ENCODE assay signal across 8 mouse cellular contexts in the genomic region with DNA sequence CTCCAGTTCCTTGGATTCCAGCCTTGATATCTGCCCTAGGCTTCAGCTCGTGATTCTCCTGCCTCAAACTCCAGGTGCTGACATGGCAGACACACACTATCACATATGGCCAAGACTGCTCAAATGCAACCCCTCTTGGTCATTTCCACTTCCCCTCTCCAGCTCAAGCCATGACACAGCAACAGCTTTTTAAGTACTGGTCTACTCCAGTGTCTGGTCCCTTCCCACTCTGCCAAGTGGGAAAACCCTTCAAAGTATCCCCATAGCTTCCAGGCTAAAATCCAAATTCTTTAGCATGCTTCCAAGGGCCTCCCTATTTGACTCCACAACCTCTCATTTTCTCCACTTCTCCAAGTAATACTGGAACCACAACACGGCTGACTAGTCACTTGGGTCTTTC. TPM values are rescaled to one million over a fixed set of nuclear protein-coding genes. Genes with fewer than 3 reads are reported as not detected.
A peak's percentile ranks its signal among the peaks of the same experiment; 100 is the strongest.
DNase-seq lines count a peak whose midpoint lies in the region; ATAC-seq lines count a peak whose summit lies in the region.

No protein-coding gene starts in this region.

- DNase-seq in neural tube, embryonic 11.5 days (ENCODE audit: low spot score), result no peak
- no peak for DNase-seq in neural tube, embryonic 10.5 days (ENCODE audit: extremely low spot score, low spot score)
- no peak for DNase-seq in forebrain, embryonic 14.5 days (ENCODE audit: low spot score)
- no peak for DNase-seq in layer of hippocampus, postnatal 10 days (ENCODE audit: low spot score in 2 of 2)
- no peak for DNase-seq in right cerebral cortex, adult 18-20 months
- DNase-seq in right cerebral cortex, postnatal 10 days (ENCODE audit: low spot score in 2 of 2), result no peak

- H3K27me3 ChIP-seq in neural tube, embryonic 11.5 days (ENCODE audit: control insufficient read depth, insufficient read depth, low read length), result no peaks in the 10 kb centered on the region
- no peaks in the 10 kb centered on the region for H3K27me3 ChIP-seq in forebrain, embryonic 14.5 days (replicated peaks; ENCODE audit: control insufficient read depth, insufficient read depth, low read length)
- no peaks in the 10 kb centered on the region for H3K27me3 ChIP-seq in liver, embryonic 12.5 days (replicated peaks)
- no peaks in the 10 kb centered on the region for H3K27me3 ChIP-seq in stomach, embryonic 16.5 days (ENCODE audit: control insufficient read depth, insufficient read depth, low read length)

- ATAC-seq in neural tube, embryonic 11.5 days (ENCODE audit: insufficient read depth, low FRiP score, low TSS enrichment), result no peak
- no peak for ATAC-seq in forebrain, embryonic 14.5 days
- no peak for ATAC-seq in liver, embryonic 12.5 days
- ATAC-seq in stomach, embryonic 16.5 days (ENCODE audit: insufficient read depth, low FRiP score), result no peak

- peaks cover 7% of the 10 kb centered on the region; the same call in 1 of the 2 replicates for H3K4me1 ChIP-seq in neural tube, embryonic 11.5 days (ENCODE audit: control insufficient read depth, insufficient read depth, low read length)
- H3K4me1 ChIP-seq in forebrain, embryonic 14.5 days (ENCODE audit: control insufficient read depth, insufficient read depth, low read length), result peaks cover 23% of the 10 kb centered on the region
- peaks cover 56% of the 10 kb centered on the region for H3K4me1 ChIP-seq in liver, embryonic 12.5 days
- peaks cover 34% of the 10 kb centered on the region for H3K4me1 ChIP-seq in stomach, embryonic 16.5 days (ENCODE audit: control insufficient read depth, insufficient read depth, low read length)

- H3K4me3 ChIP-seq in neural tube, embryonic 11.5 days (ENCODE audit: low read depth, low read length), result no peak overlapping the region
- peak overlapping the region; percentile 84; the same call in 1 of the 2 replicates for H3K4me3 ChIP-seq in forebrain, embryonic 14.5 days (ENCODE audit: low read depth, low read length)
- peak overlapping the region; percentile 90 for H3K4me3 ChIP-seq in liver, embryonic 12.5 days
- peak overlapping the region; percentile 85 for H3K4me3 ChIP-seq in stomach, embryonic 16.5 days (replicated peaks; ENCODE audit: low read length)

- H3K9ac ChIP-seq in neural tube, embryonic 11.5 days (ENCODE audit: low read length), result peak overlapping the region; percentile 10; the same call in 1 of the 2 replicates
- H3K9ac ChIP-seq in forebrain, embryonic 14.5 days (ENCODE audit: low read length), result no peak overlapping the region; the same call in 1 of the 2 replicates
- H3K9ac ChIP-seq in liver, embryonic 12.5 days, result peak overlapping the region; percentile 91
- H3K9ac ChIP-seq in stomach, embryonic 16.5 days (ENCODE audit: low read length), result peak overlapping the region; percentile 87

- H3K36me3 ChIP-seq in neural tube, embryonic 11.5 days (ENCODE audit: control insufficient read depth, insufficient read depth, low read length), result no peaks in the 10 kb centered on the region
- H3K36me3 ChIP-seq in forebrain, embryonic 14.5 days (ENCODE audit: control insufficient read depth, insufficient read depth, low read length), result no peaks in the 10 kb centered on the region
- peaks cover 8% of the 10 kb centered on the region; the same call in 1 of the 2 replicates for H3K36me3 ChIP-seq in liver, embryonic 12.5 days
- H3K36me3 ChIP-seq in stomach, embryonic 16.5 days (ENCODE audit: control insufficient read depth, insufficient read depth, low read length), result no peaks in the 10 kb centered on the region

- 74% methylated on average over 2 of the region's 2 CpGs for WGBS in neural tube, embryonic 11.5 days
- 85% methylated on average over 2 of the region's 2 CpGs for WGBS in forebrain, embryonic 14.5 days
- 20% methylated on average over 2 of the region's 2 CpGs for WGBS in liver, embryonic 12.5 days (ENCODE audit: insufficient replicate concordance)
- 46% methylated on average over 2 of the region's 2 CpGs for WGBS in stomach, embryonic 16.5 days

- H3K4me2 ChIP-seq in neural tube, embryonic 11.5 days (ENCODE audit: low read depth), result no peak overlapping the region
- peak overlapping the region; percentile 59 for H3K4me2 ChIP-seq in forebrain, embryonic 14.5 days (ENCODE audit: low read length)
- H3K4me2 ChIP-seq in liver, embryonic 12.5 days, result peak overlapping the region; percentile 89
- H3K4me2 ChIP-seq in stomach, embryonic 16.5 days (ENCODE audit: low read depth, low read length), result peak overlapping the region; percentile 76

- H3K9me3 ChIP-seq in neural tube, embryonic 11.5 days (ENCODE audit: control insufficient read depth, low read length), result no peaks in the 10 kb centered on the region
- no peaks in the 10 kb centered on the region for H3K9me3 ChIP-seq in forebrain, embryonic 14.5 days (replicated peaks; ENCODE audit: control insufficient read depth, low read length)
- H3K9me3 ChIP-seq in liver, embryonic 12.5 days (replicated peaks), result no peaks in the 10 kb centered on the region
- H3K9me3 ChIP-seq in stomach, embryonic 16.5 days (replicated peaks; ENCODE audit: control insufficient read depth, low read length), result no peaks in the 10 kb centered on the region

- H3K27ac ChIP-seq in neural tube, embryonic 11.5 days (ENCODE audit: low read depth, low read length), result no peak overlapping the region
- H3K27ac ChIP-seq in forebrain, embryonic 14.5 days (ENCODE audit: low read depth, low read length), result no peak overlapping the region
- H3K27ac ChIP-seq in liver, embryonic 12.5 days, result peak overlapping the region; percentile 98
- H3K27ac ChIP-seq in stomach, embryonic 16.5 days (ENCODE audit: low read length), result peak overlapping the region; percentile 98

RNA-seq across cellular contexts. Expression of gene Cap1, which starts 1.8 kb away (rescaled TPM):
- polyA plus RNA-seq in neural tube, embryonic 11.5 days (2014; fragmentation: Nextera tagmentation; extraction: Ambion mirVana), result 69.4 and 73.6 TPM in 2 replicates
- 73.7 and 77.7 TPM in 2 replicates for polyA plus RNA-seq in forebrain, embryonic 14.5 days (2014; fragmentation: Nextera tagmentation; extraction: Ambion mirVana)
- 30.3 and 31.6 TPM in 2 replicates for polyA plus RNA-seq in liver, embryonic 12.5 days (2016; fragmentation: Nextera tagmentation; extraction: Ambion mirVana)
- polyA plus RNA-seq in stomach, embryonic 16.5 days (2015; fragmentation: Nextera tagmentation; extraction: Ambion mirVana), result 75.1 and 99.6 TPM in 2 replicates
- 100 to 1,000 TPM; 192 to 203 TPM for total RNA-seq in layer of hippocampus, postnatal 10 days (2021)

RNA-seq across cellular contexts. Expression of gene Ppt1, which starts 48.0 kb away (rescaled TPM):
- polyA plus RNA-seq in neural tube, embryonic 11.5 days (2014; fragmentation: Nextera tagmentation; extraction: Ambion mirVana), result 62.1 and 63.2 TPM in 2 replicates
- polyA plus RNA-seq in forebrain, embryonic 14.5 days (2014; fragmentation: Nextera tagmentation; extraction: Ambion mirVana), result 54.9 and 63.7 TPM in 2 replicates
- 25.0 and 26.0 TPM in 2 replicates for polyA plus RNA-seq in liver, embryonic 12.5 days (2016; fragmentation: Nextera tagmentation; extraction: Ambion mirVana)
- 79.3 and 90.6 TPM in 2 replicates for polyA plus RNA-seq in stomach, embryonic 16.5 days (2015; fragmentation: Nextera tagmentation; extraction: Ambion mirVana)
- total RNA-seq in layer of hippocampus, postnatal 10 days (2021), result 10 to 100 TPM; 65.8 to 73.0 TPM

Comparison
In these comparisons a context has a peak if more than half of its experiments do, and no peak if none do; other contexts are left out.
1. H3K27ac ChIP-seq: peak in liver, embryonic 12.5 days (single experiment) and stomach, embryonic 16.5 days (single experiment); none in neural tube, embryonic 11.5 days (single experiment) and forebrain, embryonic 14.5 days (single experiment).